Mouse (Mus musculus): ENCODE measurements around the gene Cdh20. TPM values are rescaled to one million over a fixed set of nuclear protein-coding genes. Genes with fewer than 3 reads are reported as not detected.

Gene Cdh20
- total RNA-seq, 2 experiments from 2014 or later = 0.12 to 0.13 TPM

DNA sequence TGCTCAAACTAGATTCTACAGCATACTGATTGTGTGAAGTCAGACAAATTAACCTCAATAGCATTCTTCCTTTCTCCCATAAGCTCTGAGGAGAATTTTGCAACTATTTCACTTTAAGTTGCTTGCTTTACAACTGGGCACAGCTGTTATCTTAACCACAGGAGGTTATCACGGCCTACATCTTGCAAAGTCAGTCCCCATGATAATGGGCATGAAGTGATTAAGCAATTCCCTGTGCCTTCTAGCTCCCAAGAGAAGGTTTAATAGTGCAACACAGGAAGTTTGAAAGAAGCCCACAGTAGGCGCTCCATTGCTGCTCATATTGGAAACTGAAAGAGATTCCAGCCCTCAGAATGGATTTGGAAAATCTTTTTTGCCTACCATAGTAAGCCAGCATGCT lies 229.5 kb downstream of the Cdh20 start:
- no peak for DNase-seq
- intact Hi-C loops (cut with DNase I; ENCODE audit: low total_unique reads) = no loop called here

DNA sequence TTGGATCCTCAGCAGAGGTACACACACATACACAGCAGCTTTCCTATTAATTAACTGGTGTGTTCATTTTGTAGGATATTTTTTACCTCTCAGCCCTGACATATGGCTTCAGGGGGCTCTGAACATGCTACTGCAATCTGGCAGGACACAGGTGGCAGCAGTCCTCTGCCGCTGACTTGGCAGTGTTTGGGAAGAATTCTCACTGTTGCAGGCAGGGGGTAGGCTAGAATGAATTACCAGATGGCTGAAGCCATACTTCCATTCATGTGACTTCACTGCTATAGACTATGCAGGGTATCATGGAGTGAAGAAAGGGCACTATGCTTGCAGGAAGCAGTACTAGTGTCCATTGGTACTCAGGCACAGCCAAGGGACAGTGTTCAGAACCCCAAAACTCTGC lies 233.8 kb downstream of the Cdh20 start:
- intact Hi-C loops (cut with DNase I; ENCODE audit: low total_unique reads) = no loop called here
- DNase-seq = no peak

DNA sequence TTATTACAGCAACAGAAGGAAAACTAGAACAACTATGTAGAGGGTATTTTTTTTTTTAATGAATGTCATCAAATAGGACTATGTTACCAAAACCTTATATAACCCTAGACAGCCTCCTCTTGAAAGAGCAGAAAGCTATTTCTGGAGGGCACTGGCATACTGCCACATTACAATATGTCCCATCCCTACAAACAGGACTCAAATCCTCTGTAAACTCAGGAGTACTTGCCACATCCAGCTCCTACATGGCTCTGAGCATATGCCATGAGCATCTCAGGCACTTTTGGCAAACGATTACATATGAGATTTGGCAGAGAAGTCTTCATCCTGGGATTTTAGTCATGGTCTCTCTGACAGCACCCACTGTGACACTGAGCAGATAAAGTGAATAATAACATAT lies 235.5 kb downstream of the Cdh20 start:
- intact Hi-C loops (cut with DNase I; ENCODE audit: low total_unique reads) = no loop called here
- no peak for DNase-seq

GRCm38 (mm10) chr1:105012616-105013015 lies 244.3 kb downstream of the Cdh20 start:
- intact Hi-C loops (cut with DNase I; ENCODE audit: low total_unique reads) = no loop called here
- no peak for DNase-seq

DNA sequence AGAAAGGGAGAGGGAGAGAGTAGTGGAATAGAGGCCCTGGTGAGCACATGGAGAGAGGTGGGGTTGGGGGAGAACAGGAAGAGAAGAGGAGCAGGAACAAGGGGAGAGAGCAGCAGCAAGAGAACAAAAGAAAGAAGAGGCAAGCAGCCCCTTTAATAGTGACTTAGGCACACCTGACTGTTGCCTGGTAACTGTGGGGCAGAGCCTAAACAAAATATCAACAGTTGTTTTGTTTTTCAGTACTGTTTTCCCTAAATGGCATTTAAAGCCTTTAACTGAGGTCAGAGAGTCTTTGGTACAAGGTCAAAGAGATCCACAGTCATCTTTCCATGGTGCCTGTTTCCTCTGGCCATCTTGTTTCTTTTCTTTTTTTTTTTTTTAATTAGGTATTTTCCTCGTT lies 245.0 kb downstream of the Cdh20 start:
- intact Hi-C loops (cut with DNase I; ENCODE audit: low total_unique reads) = no loop called here
- DNase-seq = no peak

- no peak for DNase-seq
- intact Hi-C loops (cut with DNase I; ENCODE audit: low total_unique reads) = no loop called here
Observed at GRCm38 (mm10) chr1:105041668-105042067, 273.3 kb downstream of the Cdh20 start.

All from gastrocnemius, postnatal 14 days (tissue).